Mouse (Mus musculus) E14TG2a.4 (cell line): ENCODE data around the gene Npat.

Experiments
- CTCF ChIP-seq: conservative IDR thresholded peaks from 2 replicates; pipeline ENCODE4 v1.5.1; 2014; ENCODE audit warnings: low read length
- NANOG ChIP-seq: IDR thresholded peaks from 2 replicates; pipeline ENCODE4 v1.6.1; 2014; ENCODE audit warnings: borderline replicate concordance, low read length, mixed read lengths
- POU5F1 ChIP-seq: IDR thresholded peaks from 2 replicates; pipeline ENCODE4 v1.6.1; 2014; ENCODE audit warnings: low read length, borderline replicate concordance

GRCm38 (mm10) chr9:53535416-53536320, 1.2 kb upstream of the Npat start:
- TF ChIP-seq CTCF (no peak), POU5F1 (no peak), NANOG (no peak)
